Mouse (Mus musculus) spleen, adult 2 months (tissue): ENCODE results near the gene Evi5l.

ENCODE experiments used
- CTCF ChIP-seq: fragments of 200-500 bp; IDR thresholded peaks from 2 replicates; pipeline ENCODE4 v1.5.1; 2011; ENCODE audit warnings: mild to moderate bottlenecking, inconsistent platforms; ENCODE audit not compliant: insufficient read depth, insufficient read length, insufficient replicate concordance; ENCODE audit errors: extremely low read depth
- POLR2A ChIP-seq: fragments of 200-500 bp; IDR thresholded peaks from 2 replicates; pipeline ENCODE4 v1.6.1; 2011; ENCODE audit warnings: low read depth, low read length, inconsistent platforms

GRCm38 (mm10) chr8:4226323-4226722 is 60.0 kb downstream of the Evi5l start:
- TF ChIP-seq CTCF (no peak), POLR2A (no peak)
